Mouse (Mus musculus) lung, postnatal 25 days (tissue): ENCODE measurements around the gene Syt16.

ENCODE experiments used
- DNase-seq: peaks from one replicate; pipeline ENCODE4 v3.0.0; 2022; ENCODE audit warnings: low spot score

Syt16 gene

GRCm38 (mm10) chr12:74316344-74316973, 319.0 kb downstream of the Syt16 start, which contains the start of gene Gm11042:
Gene Gm11042, minus strand, starts transcription at chr12:74316394.
- DNase-seq, result no peak

- DNase-seq, result peak; percentile 77
Observed at GRCm38 (mm10) chr12:74316989-74317759, 319.7 kb downstream of the Syt16 start.

GRCm38 (mm10) chr12:74320318-74320717, 322.9 kb downstream of the Syt16 start:
- peak; percentile 43 for DNase-seq

- no peak for DNase-seq
Observed at GRCm38 (mm10) chr12:74321981-74322380, 324.5 kb downstream of the Syt16 start.
